Mouse (Mus musculus) leukemia stem cell, adult 10-12 weeks (primary cell): Measurements from ENCODE around the gene Grasp. TPM values are rescaled to one million over a fixed set of nuclear protein-coding genes. Genes with fewer than 3 reads are reported as not detected.

ENCODE experiments used
- polyA plus RNA-seq: library from polyadenylated mRNA; stranded (reverse); fragments of >175 nt; gene quantifications from 2 replicates; pipeline ENCODE4 v1.2.3, GENCODE M21; 2012; ENCODE audit warnings: low replicate concordance

Gene Grasp
- 1.2 and 3.3 TPM in 2 replicates for polyA plus RNA-seq

GRCm38 (mm10) chr15:101224006-101224906 is at the start of gene Grasp:
Gene Grasp, plus strand, starts transcription at chr15:101224188.

DNA sequence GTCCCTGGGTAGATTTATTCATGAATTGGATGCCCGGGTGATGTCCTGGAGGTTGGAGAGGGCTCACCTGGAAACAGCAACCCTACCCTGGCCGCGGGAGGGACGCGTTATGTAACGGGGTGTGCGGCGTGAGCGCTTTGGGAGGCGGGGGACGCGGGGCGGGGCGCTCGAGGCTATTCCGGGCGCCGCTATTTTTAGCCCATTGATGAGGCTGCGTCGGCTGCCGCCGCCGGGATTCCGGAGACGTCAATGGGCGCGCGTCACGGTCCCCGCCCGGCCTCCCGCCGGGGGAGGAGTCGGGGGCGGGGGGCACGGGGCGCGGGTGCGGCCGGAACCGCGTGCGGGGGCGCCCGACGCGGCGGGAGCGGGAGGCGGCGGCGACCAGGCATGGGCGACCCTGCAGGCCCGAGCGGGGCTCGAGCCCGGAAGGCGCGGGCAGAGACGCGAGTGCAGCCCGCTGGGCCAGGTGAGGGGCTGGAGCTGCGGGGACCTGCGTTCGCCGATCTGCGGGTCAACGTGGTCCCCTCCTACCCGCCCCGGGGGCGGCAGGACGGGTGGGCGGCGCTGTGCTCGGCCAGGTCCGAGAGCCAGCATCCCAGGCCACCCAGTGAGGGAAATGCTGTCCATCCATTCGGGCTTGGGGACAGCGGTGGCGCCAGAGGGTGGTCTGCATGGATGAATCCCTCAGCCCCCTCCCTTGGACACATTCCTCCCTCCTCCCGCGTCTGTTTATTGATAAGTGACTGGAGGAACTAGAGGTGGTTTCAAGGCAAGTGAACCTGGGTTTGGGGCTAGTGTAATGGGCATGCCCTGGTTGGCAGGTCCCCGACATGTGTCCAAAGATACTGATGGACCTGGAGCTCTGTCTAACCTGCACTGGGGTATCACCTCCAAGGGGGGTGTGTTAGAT is 30.2 kb downstream of the Grasp start, which contains the start of gene Nr4a1:
TSS of gene Nr4a1 (plus strand) at position 384 of the 910 bp plus-strand sequence.

Other genes with a start within 250 kb of the Grasp start
- not detected in 2 replicates for gene Gm47841, start 176.8 kb upstream of the Grasp start, polyA plus RNA-seq
- 0.31 and 0.45 TPM in 2 replicates for gene Fignl2, start 145.6 kb upstream of the Grasp start, polyA plus RNA-seq
- not detected in 2 replicates for gene Ankrd33, start 108.4 kb upstream of the Grasp start, polyA plus RNA-seq
- 2.6 and 4.8 TPM in 2 replicates for gene Acvrl1, start 95.7 kb upstream of the Grasp start, polyA plus RNA-seq
- gene Acvr1b, start 50.1 kb upstream of the Grasp start, polyA plus RNA-seq, result 2.2 and 3.4 TPM in 2 replicates
- 10.4 and 12.2 TPM in 2 replicates for gene Nr4a1, start 30.1 kb downstream of the Grasp start, polyA plus RNA-seq
- 29.8 and 32.9 TPM in 2 replicates for gene Atg101, start 60.1 kb downstream of the Grasp start, polyA plus RNA-seq
- gene 6030408B16Rik, start 69.0 kb downstream of the Grasp start, polyA plus RNA-seq, result not detected in 2 replicates
- 1.4 and 1.5 TPM in 2 replicates for gene Krt80, start 146.0 kb downstream of the Grasp start, polyA plus RNA-seq
- 0.35 and 0.40 TPM in 2 replicates for gene Krt7, start 186.9 kb downstream of the Grasp start, polyA plus RNA-seq
- gene Krt87, start 214.6 kb downstream of the Grasp start, polyA plus RNA-seq, result not detected in 2 replicates
- gene Krt88, start 223.6 kb downstream of the Grasp start, polyA plus RNA-seq, result not detected in 2 replicates
- gene Krt81, start 239.6 kb downstream of the Grasp start, polyA plus RNA-seq, result not detected in 2 replicates
- gene Krt86, start 249.3 kb downstream of the Grasp start, polyA plus RNA-seq, result not detected in 2 replicates